Mouse (Mus musculus) heart, postnatal 0 days (tissue): ENCODE results near the gene Gabpb1. TPM values are rescaled to one million over a fixed set of nuclear protein-coding genes. Genes with fewer than 3 reads are reported as not detected.

ENCODE experiments used
- ATAC-seq: fragments of 200-750 bp; cut with Nextera tagmentation; 2 replicates; pipeline ENCODE4 v1.8.0; 2017; ENCODE audit warnings: low read depth, moderate number of reproducible peaks, moderate library complexity; ENCODE audit not compliant: insufficient read depth
- DNase-seq: peaks from one replicate; pipeline ENCODE4 v3.0.0-alpha.2; 2016; ENCODE audit warnings: low spot score
- H3K27ac ChIP-seq: fragments of 300-500 bp; sonication (generic); 2 replicates; pipeline ENCODE4 v1.5.1; 2014; ENCODE audit warnings: low read depth, mild to moderate bottlenecking
- H3K27me3 ChIP-seq: fragments of 300-500 bp; sonication (generic); 2 replicates; pipeline ENCODE4 v1.6.1; 2014; ENCODE audit warnings: low read length, mixed read lengths; ENCODE audit not compliant: control insufficient read depth, insufficient read depth
- H3K36me3 ChIP-seq: fragments of 300-500 bp; sonication (generic); replicated peaks from 2 replicates; pipeline ENCODE4 v1.6.1; 2014; ENCODE audit warnings: low read length, mixed read lengths; ENCODE audit not compliant: control insufficient read depth, insufficient read depth
- H3K4me1 ChIP-seq: fragments of 300-500 bp; sonication (generic); 2 replicates; pipeline ENCODE4 v1.6.1; 2014; ENCODE audit warnings: antibody characterized with exemption; ENCODE audit not compliant: control insufficient read depth, insufficient read depth
- H3K4me2 ChIP-seq: fragments of 300-500 bp; sonication (generic); 2 replicates; pipeline ENCODE4 v1.6.1; 2014; ENCODE audit warnings: low read depth, mild to moderate bottlenecking, low read length, moderate library complexity
- H3K4me3 ChIP-seq: fragments of 300-500 bp; sonication (generic); 2 replicates; pipeline ENCODE4 v1.5.1; 2014; ENCODE audit warnings: low read depth, low read length
- H3K9ac ChIP-seq: fragments of 300-500 bp; sonication (generic); replicated peaks from 2 replicates; pipeline ENCODE4 v1.6.1; 2014; ENCODE audit warnings: low read depth, low read length, mixed read lengths
- H3K9me3 ChIP-seq: fragments of 300-500 bp; sonication (generic); replicated peaks from 2 replicates; pipeline ENCODE4 v1.6.1; 2016; ENCODE audit warnings: low read length; ENCODE audit not compliant: control insufficient read depth
- CTCF ChIP-seq: IDR thresholded peaks from 2 replicates; pipeline ENCODE4 v1.5.1; 2016; ENCODE audit warnings: antibody characterized with exemption, control low read depth, low read depth
- EP300 ChIP-seq: IDR thresholded peaks from 2 replicates; pipeline ENCODE4 v1.6.1; 2016; ENCODE audit warnings: antibody characterized with exemption, low read depth
- WGBS: fragments of 180-500 bp; shearing (Covaris S2); extraction: QIAGEN DNeasy Blood & Tissue Kit; methylation state at CpG from one replicate; pipeline ENCODE4 v1.1.7; 2014; 5-methylcytosine and 5-hydroxymethylcytosine counted together
- polyA plus RNA-seq: library from polyadenylated mRNA; unstranded; fragments of >200 nt; fragmentation: Nextera tagmentation; extraction: Ambion mirVana; gene quantifications from 2 replicates; pipeline ENCODE4 v1.2.1, GENCODE M21; 2015
- total RNA-seq: library from RNA; depleted of rRNA; stranded (reverse); fragments of >200 nt; gene quantifications from 2 replicates; pipeline ENCODE4 v1.2.3, GENCODE M21; 2014; ENCODE audit warnings: low replicate concordance

Gene Gabpb1
- total and polyA plus RNA-seq, 2 experiments from 2014 or later = 5.0 to 18.0 TPM

- H3K27me3 ChIP-seq = no peaks in the 10 kb centered on the region
- peak overlapping the region; percentile 56 for H3K27ac ChIP-seq
- H3K4me2 ChIP-seq = peak overlapping the region; percentile 15; the same call in 1 of the 2 replicates
- TF ChIP-seq CTCF (no peak), EP300 (no peak)
- peak; percentile 57 for DNase-seq
- WGBS = 46% methylated on average over 10 of the region's 10 CpGs
- H3K4me1 ChIP-seq = no peaks in the 10 kb centered on the region
- H3K36me3 ChIP-seq = no peaks in the 10 kb centered on the region
- H3K9me3 ChIP-seq = no peaks in the 10 kb centered on the region
- H3K9ac ChIP-seq = no peak overlapping the region
- peak; percentile 66 for ATAC-seq
- no peak overlapping the region for H3K4me3 ChIP-seq
These were observed 68.5 kb downstream of the Gabpb1 start for GRCm38 (mm10) chr2:126607553-126608203.

- H3K27me3 ChIP-seq = no peaks in the 10 kb centered on the region
- no peaks in the 10 kb centered on the region for H3K4me1 ChIP-seq
- TF ChIP-seq EP300 = no peak
- no peak for TF ChIP-seq CTCF
- no peak overlapping the region for H3K4me3 ChIP-seq
- ATAC-seq (no peak), DNase-seq (no peak)
- WGBS = 20% methylated on average over 4 of the region's 4 CpGs
- no peak overlapping the region for H3K4me2 ChIP-seq
- H3K27ac ChIP-seq = no peak overlapping the region
- no peak overlapping the region for H3K9ac ChIP-seq
- no peaks in the 10 kb centered on the region for H3K36me3 ChIP-seq
- no peaks in the 10 kb centered on the region for H3K9me3 ChIP-seq
These were observed 69.5 kb downstream of the Gabpb1 start for GRCm38 (mm10) chr2:126606688-126607062.

- TF ChIP-seq EP300 = no peak
- TF ChIP-seq CTCF = no peak
- Histone ChIP-seq H3K9ac (no peak overlapping the region), H3K27ac (no peak overlapping the region), H3K4me1 (no peaks in the 10 kb centered on the region), H3K4me2 (no peak overlapping the region), H3K36me3 (no peaks in the 10 kb centered on the region), H3K27me3 (no peaks in the 10 kb centered on the region), H3K4me3 (no peak overlapping the region), H3K9me3 (no peaks in the 10 kb centered on the region)
- ATAC-seq = no peak
- 62% methylated on average over 15 of the region's 15 CpGs for WGBS
- no peak for DNase-seq
These were observed 70.0 kb downstream of the Gabpb1 start for GRCm38 (mm10) chr2:126606061-126606687.

- ATAC-seq (no peak), DNase-seq (no peak)
- no peak overlapping the region for H3K9ac ChIP-seq
- no peak overlapping the region for H3K4me3 ChIP-seq
- WGBS = 82% methylated on average over 14 of the region's 14 CpGs
- no peak for TF ChIP-seq CTCF
- TF ChIP-seq EP300 = no peak
- no peaks in the 10 kb centered on the region for H3K4me1 ChIP-seq
- H3K4me2 ChIP-seq = no peak overlapping the region
- no peaks in the 10 kb centered on the region for H3K36me3 ChIP-seq
- H3K27me3 ChIP-seq = no peaks in the 10 kb centered on the region
- no peaks in the 10 kb centered on the region for H3K9me3 ChIP-seq
- H3K27ac ChIP-seq = no peak overlapping the region
These were observed 74.1 kb downstream of the Gabpb1 start for GRCm38 (mm10) chr2:126601918-126602600.

- no peak for ATAC-seq
- TF ChIP-seq CTCF = no peak
- TF ChIP-seq EP300 = no peak
- no peak for DNase-seq
- Histone ChIP-seq H3K4me3 (no peak overlapping the region), H3K36me3 (no peaks in the 10 kb centered on the region), H3K27ac (no peak overlapping the region), H3K27me3 (no peaks in the 10 kb centered on the region), H3K9me3 (no peaks in the 10 kb centered on the region), H3K4me2 (no peak overlapping the region), H3K4me1 (no peaks in the 10 kb centered on the region), H3K9ac (no peak overlapping the region)
- 73% methylated on average over 14 of the region's 14 CpGs for WGBS
These were observed 75.6 kb downstream of the Gabpb1 start for GRCm38 (mm10) chr2:126600533-126600932.
